14 mouse cellular contexts compared by ENCODE assay signal in genomic region chr11:116241744-116242235, GRCm38 (mm10). TPM values are rescaled to one million over a fixed set of nuclear protein-coding genes. Genes with fewer than 3 reads are reported as not detected.
DNase-seq lines count a peak whose midpoint lies in the region; ATAC-seq and TF ChIP-seq lines count a peak whose summit lies in the region.
"Had no signal": no experiment of that assay in that cellular context is flagged by ENCODE, and none has a peak within 500 bp of the region (broad histone marks: within the 10 kb centered on the region; RNA-seq: fewer than 3 reads in every experiment).

No protein-coding gene starts in this region.

- ATAC-seq in neural tube, embryonic 15.5 days (ENCODE audit: low FRiP score) = no peak
- ATAC-seq in intestine, embryonic 15.5 days = peak; percentile 13; the same call in 1 of the 2 replicates
- ATAC-seq in stomach, embryonic 16.5 days (ENCODE audit: insufficient read depth, low FRiP score) = no peak
- ATAC-seq in forebrain, embryonic 16.5 days = no peak

- peaks cover 4% of the 10 kb centered on the region; the same call in 1 of the 2 replicates for H3K4me1 ChIP-seq in neural tube, embryonic 15.5 days
- peaks cover 35% of the 10 kb centered on the region for H3K4me1 ChIP-seq in intestine, embryonic 15.5 days (replicated peaks)
- peaks cover 4% of the 10 kb centered on the region; the same call in 1 of the 2 replicates for H3K4me1 ChIP-seq in stomach, embryonic 16.5 days (ENCODE audit: control insufficient read depth, insufficient read depth, low read length)
- H3K4me1 ChIP-seq in forebrain, embryonic 16.5 days (replicated peaks; ENCODE audit: control insufficient read depth, insufficient read depth, low read length) = no peaks in the 10 kb centered on the region
- H3K4me1 ChIP-seq: stomach, embryonic 15.5 days had no signal

- no peak overlapping the region for H3K9ac ChIP-seq in neural tube, embryonic 15.5 days (replicated peaks)
- 0 out of 2 replicates have a peak overlapping the region, but pooled peaks have one; percentile 17 for H3K9ac ChIP-seq in intestine, embryonic 15.5 days
- H3K9ac ChIP-seq in stomach, embryonic 16.5 days (ENCODE audit: low read length) = peak overlapping the region; percentile 47
- H3K9ac ChIP-seq in forebrain, embryonic 16.5 days (replicated peaks; ENCODE audit: low read depth, low read length) = no peak overlapping the region
- H3K9ac ChIP-seq: lung, embryonic 15.5 days; stomach, embryonic 15.5 days had no signal

- H3K9me3 ChIP-seq in neural tube, embryonic 15.5 days (replicated peaks) = no peaks in the 10 kb centered on the region
- no peaks in the 10 kb centered on the region for H3K9me3 ChIP-seq in intestine, embryonic 15.5 days
- H3K9me3 ChIP-seq in stomach, embryonic 16.5 days (replicated peaks; ENCODE audit: control insufficient read depth, low read length) = no peaks in the 10 kb centered on the region
- H3K9me3 ChIP-seq in forebrain, embryonic 16.5 days (ENCODE audit: control insufficient read depth, low read length) = no peaks in the 10 kb centered on the region
- H3K9me3 ChIP-seq: lung, embryonic 15.5 days; stomach, embryonic 15.5 days had no signal

- DNase-seq in neural tube, embryonic 10.5 days (ENCODE audit: extremely low spot score, low spot score) = peak; percentile 66
- peak; percentile 65 to 77 for DNase-seq in kidney, postnatal 25 days
- DNase-seq in gastrocnemius, postnatal 25 days = no peak
- no peak for DNase-seq in left cerebral cortex, adult 2 months (ENCODE audit: extremely low spot score in 1 of 2, low spot score in 2 of 2)
- DNase-seq: cerebellum, postnatal 14 days; heart, postnatal 36 days had no signal

- WGBS in neural tube, embryonic 15.5 days = 15% methylated on average over 12 of the region's 12 CpGs
- WGBS in intestine, embryonic 15.5 days = 29% methylated on average over 12 of the region's 12 CpGs
- 45% methylated on average over 12 of the region's 12 CpGs for WGBS in stomach, embryonic 16.5 days
- 75% methylated on average over 12 of the region's 12 CpGs for WGBS in forebrain, embryonic 16.5 days

- intact Hi-C loops in left cerebral cortex, adult 2 months (cut with DNase I) = no loop called here

- TF ChIP-seq CTCF in left cerebral cortex, adult 2 months (IDR thresholded peaks at IDR 0.05) = no peak

- H3K4me3 ChIP-seq in neural tube, embryonic 15.5 days (replicated peaks) = no peak overlapping the region
- no peak overlapping the region for H3K4me3 ChIP-seq in intestine, embryonic 15.5 days (replicated peaks)
- no peak overlapping the region for H3K4me3 ChIP-seq in stomach, embryonic 16.5 days (replicated peaks; ENCODE audit: low read length)
- no peak overlapping the region for H3K4me3 ChIP-seq in forebrain, embryonic 16.5 days (replicated peaks; ENCODE audit: low read length)
- H3K4me3 ChIP-seq in left cerebral cortex, adult 2 months = no peak overlapping the region
- H3K4me3 ChIP-seq: lung, embryonic 15.5 days; stomach, embryonic 15.5 days had no signal

- no peak overlapping the region for H3K27ac ChIP-seq in neural tube, embryonic 15.5 days (replicated peaks)
- H3K27ac ChIP-seq in intestine, embryonic 15.5 days = peak overlapping the region; percentile 69
- H3K27ac ChIP-seq in stomach, embryonic 16.5 days (ENCODE audit: low read length) = no peak overlapping the region
- no peak overlapping the region for H3K27ac ChIP-seq in forebrain, embryonic 16.5 days (ENCODE audit: low read length)
- no peak overlapping the region for H3K27ac ChIP-seq in left cerebral cortex, adult 2 months
- H3K27ac ChIP-seq: lung, embryonic 15.5 days; stomach, embryonic 15.5 days had no signal

- H3K27me3 ChIP-seq in neural tube, embryonic 15.5 days (replicated peaks) = peaks cover 20% of the 10 kb centered on the region
- 0 out of 2 replicates have a peak, but pooled peaks cover 6% of the 10 kb centered on the region for H3K27me3 ChIP-seq in intestine, embryonic 15.5 days (replicated peaks)
- H3K27me3 ChIP-seq in stomach, embryonic 16.5 days (ENCODE audit: control insufficient read depth, insufficient read depth, low read length) = peaks cover 5% of the 10 kb centered on the region
- peaks cover 11% of the 10 kb centered on the region for H3K27me3 ChIP-seq in forebrain, embryonic 16.5 days (replicated peaks; ENCODE audit: control insufficient read depth, insufficient read depth, low read length)
- H3K27me3 ChIP-seq: stomach, embryonic 15.5 days had no signal

- H3K36me3 ChIP-seq in neural tube, embryonic 15.5 days = peaks cover 40% of the 10 kb centered on the region
- H3K36me3 ChIP-seq in intestine, embryonic 15.5 days = peaks cover 31% of the 10 kb centered on the region
- H3K36me3 ChIP-seq in stomach, embryonic 16.5 days (ENCODE audit: control insufficient read depth, insufficient read depth, low read length) = peaks cover 24% of the 10 kb centered on the region
- H3K36me3 ChIP-seq in forebrain, embryonic 16.5 days (ENCODE audit: control insufficient read depth, insufficient read depth) = peaks cover 18% of the 10 kb centered on the region

- no peak overlapping the region for H3K4me2 ChIP-seq in neural tube, embryonic 15.5 days
- H3K4me2 ChIP-seq in intestine, embryonic 15.5 days (replicated peaks) = peak overlapping the region; percentile 12; the same call in 1 of the 2 replicates
- no peak overlapping the region for H3K4me2 ChIP-seq in stomach, embryonic 16.5 days (ENCODE audit: low read depth, low read length)
- no peak overlapping the region for H3K4me2 ChIP-seq in forebrain, embryonic 16.5 days (ENCODE audit: low read length)
- H3K4me2 ChIP-seq: lung, embryonic 15.5 days; stomach, embryonic 15.5 days had no signal

RNA-seq across cellular contexts. Expression of gene Evpl, which starts 3.9 kb away (rescaled TPM):
- 1.00 and 1.9 TPM in 2 replicates for polyA plus RNA-seq in neural tube, embryonic 15.5 days (2015; fragmentation: Nextera tagmentation; extraction: Ambion mirVana)
- 3.3 and 3.4 TPM in 2 replicates for polyA plus RNA-seq in intestine, embryonic 15.5 days (2015; fragmentation: Nextera tagmentation; extraction: Ambion mirVana)
- 19.2 and 23.5 TPM in 2 replicates for polyA plus RNA-seq in stomach, embryonic 16.5 days (2015; fragmentation: Nextera tagmentation; extraction: Ambion mirVana)
- under 1 TPM; 0.05 to 0.13 TPM for total RNA-seq in gastrocnemius, postnatal 25 days (2021)
- polyA plus RNA-seq in forebrain, embryonic 16.5 days (2015; fragmentation: Nextera tagmentation; extraction: Ambion mirVana) = 0.32 and 0.39 TPM in 2 replicates
- 1 to 10 TPM; 1.4 to 1.5 TPM for total RNA-seq in left cerebral cortex, adult 2 months (2021)

RNA-seq across cellular contexts. Expression of gene Srp68, which starts 32.2 kb away (rescaled TPM):
- polyA plus RNA-seq in neural tube, embryonic 15.5 days (2015; fragmentation: Nextera tagmentation; extraction: Ambion mirVana) = 64.2 and 77.9 TPM in 2 replicates
- polyA plus RNA-seq in intestine, embryonic 15.5 days (2015; fragmentation: Nextera tagmentation; extraction: Ambion mirVana) = 95.2 and 96.7 TPM in 2 replicates
- polyA plus RNA-seq in stomach, embryonic 16.5 days (2015; fragmentation: Nextera tagmentation; extraction: Ambion mirVana) = 85.5 and 89.4 TPM in 2 replicates
- total RNA-seq in gastrocnemius, postnatal 25 days (2021) = 10 to 100 TPM; 65.8 to 75.9 TPM
- polyA plus RNA-seq in forebrain, embryonic 16.5 days (2015; fragmentation: Nextera tagmentation; extraction: Ambion mirVana) = 64.1 and 72.0 TPM in 2 replicates
- total RNA-seq in left cerebral cortex, adult 2 months (2021) = 10 to 100 TPM; 70.5 to 75.4 TPM

RNA-seq across cellular contexts. Expression of gene Galr2, which starts 38.9 kb away (rescaled TPM):
- 0.47 and 0.52 TPM in 2 replicates for polyA plus RNA-seq in neural tube, embryonic 15.5 days (2015; fragmentation: Nextera tagmentation; extraction: Ambion mirVana)
- polyA plus RNA-seq in intestine, embryonic 15.5 days (2015; fragmentation: Nextera tagmentation; extraction: Ambion mirVana) = 0.19 and 0.21 TPM in 2 replicates
- 0.26 and 0.45 TPM in 2 replicates for polyA plus RNA-seq in stomach, embryonic 16.5 days (2015; fragmentation: Nextera tagmentation; extraction: Ambion mirVana)
- total RNA-seq in gastrocnemius, postnatal 25 days (2021) = under 1 TPM in 1 of 2 experiments, not detected in 1; 0.31 TPM
- 0.10 and 0.14 TPM in 2 replicates for polyA plus RNA-seq in forebrain, embryonic 16.5 days (2015; fragmentation: Nextera tagmentation; extraction: Ambion mirVana)
- total RNA-seq in left cerebral cortex, adult 2 months (2021) = not detected
- total RNA-seq: granulocyte monocyte progenitor cell, adult 5-6 weeks; heart, postnatal 36 days; left cerebral cortex, adult 18-20 months had no signal

RNA-seq across cellular contexts. Expression of gene Acox1, which starts 42.9 kb away (rescaled TPM):
- polyA plus RNA-seq in neural tube, embryonic 15.5 days (2015; fragmentation: Nextera tagmentation; extraction: Ambion mirVana) = 58.1 and 61.7 TPM in 2 replicates
- polyA plus RNA-seq in intestine, embryonic 15.5 days (2015; fragmentation: Nextera tagmentation; extraction: Ambion mirVana) = 56.9 and 59.4 TPM in 2 replicates
- polyA plus RNA-seq in stomach, embryonic 16.5 days (2015; fragmentation: Nextera tagmentation; extraction: Ambion mirVana) = 50.8 and 61.0 TPM in 2 replicates
- 10 to 100 TPM; 56.1 to 73.6 TPM for total RNA-seq in gastrocnemius, postnatal 25 days (2021)
- polyA plus RNA-seq in forebrain, embryonic 16.5 days (2015; fragmentation: Nextera tagmentation; extraction: Ambion mirVana) = 62.8 and 63.3 TPM in 2 replicates
- total RNA-seq in left cerebral cortex, adult 2 months (2021) = 100 to 1,000 TPM; 112 to 119 TPM

RNA-seq across cellular contexts. Expression of gene Ten1, which starts 43.1 kb away (rescaled TPM):
- polyA plus RNA-seq in neural tube, embryonic 15.5 days (2015; fragmentation: Nextera tagmentation; extraction: Ambion mirVana) = 90.4 and 93.5 TPM in 2 replicates
- 98.0 and 100 TPM in 2 replicates for polyA plus RNA-seq in intestine, embryonic 15.5 days (2015; fragmentation: Nextera tagmentation; extraction: Ambion mirVana)
- 74.7 and 78.2 TPM in 2 replicates for polyA plus RNA-seq in stomach, embryonic 16.5 days (2015; fragmentation: Nextera tagmentation; extraction: Ambion mirVana)
- total RNA-seq in gastrocnemius, postnatal 25 days (2021) = 10 to 100 TPM; 19.9 to 22.5 TPM
- 69.9 and 92.8 TPM in 2 replicates for polyA plus RNA-seq in forebrain, embryonic 16.5 days (2015; fragmentation: Nextera tagmentation; extraction: Ambion mirVana)
- total RNA-seq in left cerebral cortex, adult 2 months (2021) = 10 to 100 TPM; 37.2 to 40.0 TPM

Comparison
In these comparisons a context has a peak if more than half of its experiments do, and no peak if none do; other contexts are left out.
1. DNase-seq: peak in neural tube, embryonic 10.5 days (single experiment) and kidney, postnatal 25 days (2 of 2); none in gastrocnemius, postnatal 25 days (single experiment) and left cerebral cortex, adult 2 months (0 of 2).
2. H3K9ac ChIP-seq: peak in intestine, embryonic 15.5 days (single experiment) and stomach, embryonic 16.5 days (single experiment); none in neural tube, embryonic 15.5 days (single experiment) and forebrain, embryonic 16.5 days (single experiment).